Mouse (Mus musculus): ENCODE results near the gene D11Wsu47e. TPM values are rescaled to one million over a fixed set of nuclear protein-coding genes. Genes with fewer than 3 reads are reported as not detected.
A peak's percentile ranks its signal among the peaks of the same experiment; 100 is the strongest.

The D11Wsu47e gene
- polyA plus RNA-seq, 1 experiment from 2014 or later = 9.5 TPM

GRCm38 (mm10) chr11:113705966-113706652 lies 21.9 kb downstream of the D11Wsu47e start:
- no peak for ATAC-seq (ENCODE audit: low read depth)
- no peak for DNase-seq

GRCm38 (mm10) chr11:113708629-113709213 lies 24.5 kb downstream of the D11Wsu47e start:
- H3K27ac ChIP-seq = no peak overlapping the region
- H3K36me3 ChIP-seq = no peaks in the 10 kb centered on the region
- peaks cover 32% of the 10 kb centered on the region for H3K27me3 ChIP-seq
- ATAC-seq (ENCODE audit: low read depth) (no peak), DNase-seq (no peak)
- no peaks in the 10 kb centered on the region for H3K9me3 ChIP-seq (replicated peaks)
- WGBS (ENCODE audit: insufficient replicate concordance) = 58% methylated on average over 19 of the region's 19 CpGs
- peaks cover 3% of the 10 kb centered on the region for H3K4me1 ChIP-seq (replicated peaks)
- no peak overlapping the region for H3K4me3 ChIP-seq (replicated peaks)
- H3K9ac ChIP-seq = no peak overlapping the region
- no peak overlapping the region for H3K4me2 ChIP-seq

More at GRCm38 (mm10) chr11:113705966-113706652, 21.9 kb downstream of the D11Wsu47e start:
- no peak overlapping the region for H3K9ac ChIP-seq
- H3K36me3 ChIP-seq = no peaks in the 10 kb centered on the region
- no peak overlapping the region for H3K27ac ChIP-seq
- WGBS (ENCODE audit: insufficient replicate concordance) = 70% methylated on average over 15 of the region's 15 CpGs
- H3K9me3 ChIP-seq (replicated peaks) = no peaks in the 10 kb centered on the region
- H3K27me3 ChIP-seq = peaks cover 26% of the 10 kb centered on the region
- no peak overlapping the region for H3K4me2 ChIP-seq
- no peak overlapping the region for H3K4me3 ChIP-seq (replicated peaks)
- H3K4me1 ChIP-seq (replicated peaks) = peaks cover 3% of the 10 kb centered on the region

- Histone ChIP-seq H3K36me3 (no peaks in the 10 kb centered on the region), H3K9ac (no peak overlapping the region), H3K9me3 (replicated peaks) (no peaks in the 10 kb centered on the region), H3K27me3 (peaks cover 32% of the 10 kb centered on the region), H3K27ac (no peak overlapping the region), H3K4me2 (no peak overlapping the region), H3K4me3 (replicated peaks) (no peak overlapping the region), H3K4me1 (replicated peaks) (peaks cover 3% of the 10 kb centered on the region)
- DNase-seq = no peak
- WGBS (ENCODE audit: insufficient replicate concordance) = 28% methylated on average over 15 of the region's 15 CpGs
- ATAC-seq (ENCODE audit: low read depth) = no peak
Measured at GRCm38 (mm10) chr11:113709272-113709671, 25.1 kb downstream of the D11Wsu47e start.

- H3K9me3 ChIP-seq (replicated peaks) = no peaks in the 10 kb centered on the region
- H3K4me1 ChIP-seq (replicated peaks) = peaks cover 3% of the 10 kb centered on the region
- H3K27ac ChIP-seq = no peak within 1 kb of the TSS
- no peak within 1 kb of the TSS for H3K9ac ChIP-seq
- H3K36me3 ChIP-seq = no peaks in the 10 kb centered on the region
- DNase-seq (no peak), ATAC-seq (ENCODE audit: low read depth) (no peak)
- no peak within 1 kb of the TSS for H3K4me2 ChIP-seq
- peaks cover 32% of the 10 kb centered on the region for H3K27me3 ChIP-seq
- no peak within 1 kb of the TSS for H3K4me3 ChIP-seq (replicated peaks)
- 18% methylated on average over 11 of the region's 11 CpGs for WGBS (ENCODE audit: insufficient replicate concordance)
Measured at GRCm38 (mm10) chr11:113709731-113710256, 25.6 kb downstream of the D11Wsu47e start, which contains the start of gene Cpsf4l. Gene Cpsf4l, minus strand, starts transcription at chr11:113710017.

GRCm38 (mm10) chr11:113710257-113710777 lies 26.1 kb downstream of the D11Wsu47e start:
- H3K36me3 ChIP-seq = no peaks in the 10 kb centered on the region
- H3K27me3 ChIP-seq = peaks cover 32% of the 10 kb centered on the region
- H3K9me3 ChIP-seq (replicated peaks) = no peaks in the 10 kb centered on the region
- peaks cover 7% of the 10 kb centered on the region for H3K4me1 ChIP-seq (replicated peaks)
- H3K9ac ChIP-seq = no peak overlapping the region
- ATAC-seq (ENCODE audit: low read depth) = no peak
- H3K27ac ChIP-seq = no peak overlapping the region
- no peak for DNase-seq
- no peak overlapping the region for H3K4me2 ChIP-seq
- 19% methylated on average over 10 of the region's 10 CpGs for WGBS (ENCODE audit: insufficient replicate concordance)
- H3K4me3 ChIP-seq (replicated peaks) = no peak overlapping the region

- peaks cover 8% of the 10 kb centered on the region for H3K4me1 ChIP-seq (replicated peaks)
- no peak for DNase-seq
- no peak overlapping the region for H3K4me2 ChIP-seq
- no peaks in the 10 kb centered on the region for H3K9me3 ChIP-seq (replicated peaks)
- peaks cover 32% of the 10 kb centered on the region for H3K27me3 ChIP-seq
- no peak for ATAC-seq (ENCODE audit: low read depth)
- WGBS (ENCODE audit: insufficient replicate concordance) = 63% methylated on average over 1 of the region's 1 CpGs
- H3K9ac ChIP-seq = no peak overlapping the region
- no peak overlapping the region for H3K27ac ChIP-seq
- H3K36me3 ChIP-seq = no peaks in the 10 kb centered on the region
- no peak overlapping the region for H3K4me3 ChIP-seq (replicated peaks)
Measured at GRCm38 (mm10) chr11:113711061-113711460, 26.8 kb downstream of the D11Wsu47e start.

- H3K27me3 ChIP-seq = peaks cover 16% of the 10 kb centered on the region
- no peak overlapping the region for H3K4me3 ChIP-seq (replicated peaks)
- peaks cover 8% of the 10 kb centered on the region for H3K4me1 ChIP-seq (replicated peaks)
- H3K27ac ChIP-seq = no peak overlapping the region
- H3K9me3 ChIP-seq (replicated peaks) = no peaks in the 10 kb centered on the region
- H3K4me2 ChIP-seq = no peak overlapping the region
- H3K9ac ChIP-seq = no peak overlapping the region
- no peaks in the 10 kb centered on the region for H3K36me3 ChIP-seq
- ATAC-seq (ENCODE audit: low read depth) (peak; percentile 47; the same call in 1 of the 2 replicates), DNase-seq (peak; percentile 22)
- 63% methylated on average over 7 of the region's 7 CpGs for WGBS (ENCODE audit: insufficient replicate concordance)
Measured at GRCm38 (mm10) chr11:113715078-113715674, 31.0 kb downstream of the D11Wsu47e start.

GRCm38 (mm10) chr11:113716132-113716531 lies 31.9 kb downstream of the D11Wsu47e start:
- Histone ChIP-seq H3K36me3 (no peaks in the 10 kb centered on the region), H3K27me3 (peaks cover 10% of the 10 kb centered on the region; the same call in 1 of the 2 replicates)
- ATAC-seq (ENCODE audit: low read depth) = no peak

GRCm38 (mm10) chr11:113717767-113718424 lies 33.7 kb downstream of the D11Wsu47e start:
- ATAC-seq (ENCODE audit: low read depth) = no peak
- no peaks in the 10 kb centered on the region for H3K36me3 ChIP-seq
- no peak overlapping the region for H3K27ac ChIP-seq
- H3K27me3 ChIP-seq = peaks cover 4% of the 10 kb centered on the region; the same call in 1 of the 2 replicates
- no peak overlapping the region for H3K4me3 ChIP-seq (replicated peaks)
- no peak overlapping the region for H3K9ac ChIP-seq
- H3K4me1 ChIP-seq (replicated peaks) = peaks cover 4% of the 10 kb centered on the region; the same call in 1 of the 2 replicates
- DNase-seq = no peak
- 59% methylated on average over 16 of the region's 16 CpGs for WGBS (ENCODE audit: insufficient replicate concordance)
- H3K9me3 ChIP-seq (replicated peaks) = no peaks in the 10 kb centered on the region
- no peak overlapping the region for H3K4me2 ChIP-seq

More at GRCm38 (mm10) chr11:113716132-113716531, 31.9 kb downstream of the D11Wsu47e start:
- Histone ChIP-seq H3K9ac (no peak overlapping the region), H3K4me3 (replicated peaks) (no peak overlapping the region), H3K4me1 (replicated peaks) (peaks cover 4% of the 10 kb centered on the region; the same call in 1 of the 2 replicates), H3K27ac (no peak overlapping the region), H3K4me2 (no peak overlapping the region), H3K9me3 (replicated peaks) (no peaks in the 10 kb centered on the region)
- DNase-seq = no peak
- WGBS (ENCODE audit: insufficient replicate concordance) = 84% methylated on average over 2 of the region's 2 CpGs

- no peak for DNase-seq
- ATAC-seq (ENCODE audit: low read depth) = no peak
- 56% methylated on average over 14 of the region's 14 CpGs for WGBS (ENCODE audit: insufficient replicate concordance)
Measured at GRCm38 (mm10) chr11:113722405-113723090, 38.3 kb downstream of the D11Wsu47e start.

More at GRCm38 (mm10) chr11:113722405-113723090, 38.3 kb downstream of the D11Wsu47e start:
- no peaks in the 10 kb centered on the region; the same call in 1 of the 2 replicates for H3K4me1 ChIP-seq (replicated peaks)
- no peak overlapping the region for H3K27ac ChIP-seq
- peaks cover 4% of the 10 kb centered on the region; the same call in 1 of the 2 replicates for H3K27me3 ChIP-seq
- H3K9me3 ChIP-seq (replicated peaks) = no peaks in the 10 kb centered on the region
- no peak overlapping the region for H3K9ac ChIP-seq
- H3K4me2 ChIP-seq = no peak overlapping the region
- peaks cover 18% of the 10 kb centered on the region for H3K36me3 ChIP-seq
- H3K4me3 ChIP-seq (replicated peaks) = no peak overlapping the region
